Mouse (Mus musculus) cerebellum, postnatal 4 days (tissue): ENCODE results near the gene Olfr1346.
"Not testable (repeated sequence)": the region's sequence is repeated elsewhere in the genome, so short reads cannot be mapped to it uniquely, and the experiment has no call there.

ENCODE experiments used
- DNase-seq, 2 experiments: peaks; one replicate each; pipeline ENCODE4 v3.0.0; 2022; ENCODE audit warnings: low spot score in 2 of 2, mixed read lengths in 1 of 2

The Olfr1346 gene

DNA sequence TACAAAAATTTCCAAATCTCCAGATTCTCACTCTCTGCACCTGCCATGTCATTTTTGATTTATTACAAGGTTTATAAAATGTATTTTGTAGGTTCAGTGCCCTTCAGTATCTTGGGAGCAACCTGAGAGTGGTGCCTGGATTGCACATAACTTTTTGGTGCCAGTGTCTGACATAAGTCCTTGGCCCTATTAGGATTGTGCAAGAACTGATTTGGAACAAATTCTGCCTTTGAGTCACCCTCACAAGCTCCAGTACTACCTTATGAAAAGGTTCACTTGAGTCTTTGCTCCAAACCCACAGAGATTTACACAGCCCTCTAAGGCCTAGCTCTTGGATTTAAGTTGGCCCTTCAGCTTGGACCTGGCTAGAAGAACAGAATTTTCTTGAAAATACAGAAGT, at the start of gene Olfr1346:
Olfr1346 (plus strand) TSS at position 151 of the 400 bp plus-strand sequence.
- DNase-seq: no peak

DNA sequence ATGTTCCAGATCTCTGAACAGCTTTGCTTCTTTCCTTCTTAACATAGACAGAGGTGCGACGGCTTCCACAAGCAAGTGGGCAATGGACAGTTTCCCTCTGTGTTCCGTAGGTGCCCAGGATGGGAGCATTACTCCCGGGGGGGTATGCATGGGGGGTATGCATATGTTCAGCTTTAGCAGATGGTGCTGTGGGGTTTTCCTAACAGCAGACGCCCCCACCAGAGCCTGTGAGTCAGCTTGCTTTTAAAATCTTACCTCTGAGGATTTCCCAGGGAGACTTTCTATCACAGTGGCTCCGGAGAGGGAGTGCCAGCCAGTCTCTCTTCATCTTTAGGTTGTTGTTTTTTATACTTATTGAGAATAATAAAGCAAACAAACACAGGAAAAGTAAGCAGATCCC, 47.0 kb upstream of the Olfr1346 start:
- no peak for DNase-seq

DNA sequence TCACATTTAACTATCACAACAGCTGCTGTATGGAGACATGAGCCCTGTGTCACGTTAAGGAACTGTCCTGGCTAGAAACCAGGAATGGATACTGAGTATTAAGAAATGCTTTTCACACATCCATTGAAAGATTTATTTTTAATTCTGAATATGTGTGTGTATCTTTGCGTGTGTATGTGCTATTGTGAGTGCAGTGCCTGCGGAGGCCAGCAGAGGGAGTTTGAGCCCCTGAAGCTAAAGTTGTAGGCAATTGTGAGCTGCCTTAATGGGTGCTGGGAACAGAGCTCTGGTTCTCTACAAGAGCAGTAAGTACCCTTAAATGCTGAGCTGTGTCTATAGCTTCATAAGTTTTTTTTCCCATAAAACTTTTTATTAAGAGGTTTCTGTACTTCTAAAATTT, 37.5 kb upstream of the Olfr1346 start:
- no peak for DNase-seq

DNA sequence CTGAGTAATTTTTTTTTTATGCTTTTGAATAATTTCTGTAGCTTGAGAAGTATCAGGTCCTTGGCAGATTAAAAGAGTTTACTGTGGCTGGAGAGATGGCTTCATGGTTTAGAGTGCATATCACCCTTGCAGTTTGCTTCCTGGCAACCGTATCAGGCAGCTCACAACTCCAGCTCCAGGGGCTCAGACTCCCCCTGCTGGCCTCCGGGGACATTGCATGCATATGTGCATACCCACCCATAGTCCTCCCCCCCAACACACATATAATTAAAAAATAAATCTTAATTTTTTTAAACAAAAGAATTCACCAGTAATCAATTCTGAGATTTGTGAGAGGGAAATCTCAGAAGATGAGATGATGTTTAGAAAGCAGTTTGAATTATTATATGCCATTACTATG, 36.6 kb upstream of the Olfr1346 start:
- DNase-seq: no peak

DNA sequence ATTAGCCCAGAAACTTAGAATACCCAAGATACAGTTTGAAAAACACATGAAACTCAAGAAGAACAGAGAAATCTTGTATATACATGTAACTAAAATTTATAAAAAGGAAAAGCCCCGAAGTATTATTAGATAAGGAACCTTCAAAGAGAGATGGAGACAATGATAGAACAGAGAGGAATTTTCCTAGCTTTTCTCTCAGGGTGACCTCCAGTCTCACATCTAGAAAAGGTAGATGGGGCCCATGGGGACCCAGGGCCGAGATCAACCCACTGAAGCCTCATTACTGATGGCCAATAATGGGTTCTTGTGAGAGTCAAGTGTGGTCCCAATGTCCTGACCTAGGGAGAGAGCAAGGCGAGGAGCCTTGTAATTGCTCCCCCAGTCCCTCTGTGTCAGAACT, 28.5 kb upstream of the Olfr1346 start, which contains the start of gene Olfr1344:
Olfr1344 (plus strand) TSS at position 301 of the 400 bp plus-strand sequence.
- no peak for DNase-seq

DNA sequence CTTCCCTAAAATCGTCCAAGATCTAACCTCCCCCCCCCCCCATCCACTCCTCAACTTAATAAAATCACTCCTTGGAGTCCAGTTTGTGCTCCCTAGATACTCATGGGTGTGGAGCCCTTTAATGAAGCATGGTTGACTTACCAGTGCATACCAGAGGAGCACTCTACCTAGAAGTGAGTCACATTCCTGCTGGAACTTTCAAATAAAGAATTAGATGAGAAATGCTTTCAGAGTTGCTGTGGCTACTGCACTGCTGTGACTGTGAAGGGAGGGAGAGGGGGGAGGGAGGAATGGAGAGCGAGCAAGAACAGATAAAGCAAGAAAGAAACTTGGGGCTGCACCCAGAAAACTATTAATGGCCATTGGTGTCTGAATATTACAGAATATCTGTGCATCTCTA, 25.7 kb upstream of the Olfr1346 start:
- DNase-seq: no peak

DNA sequence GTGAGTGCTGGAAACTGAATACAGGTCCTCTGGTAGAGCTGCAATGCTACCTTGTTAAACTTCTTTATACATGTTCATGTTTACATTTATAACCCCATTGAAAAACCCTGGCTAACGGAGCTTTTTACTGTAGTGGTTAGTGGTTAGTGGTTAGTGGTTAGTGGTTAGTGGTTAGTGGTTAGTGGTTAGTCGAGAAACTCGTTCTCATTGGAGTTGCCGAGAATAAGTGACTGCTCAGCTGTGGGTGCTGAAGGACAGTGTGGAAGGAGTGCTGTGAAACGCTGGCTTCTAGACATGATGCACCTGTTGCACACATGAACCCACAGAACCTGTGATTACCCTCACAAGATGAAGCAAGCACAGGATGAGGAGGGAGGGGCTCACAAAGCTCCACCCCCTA, 19.1 kb upstream of the Olfr1346 start:
- DNase-seq: no peak

- no peak for DNase-seq
These were observed 11.0 kb upstream of the Olfr1346 start, which contains the start of gene Olfr1336 for GRCm38 (mm10) chr7:6455868-6456267. Gene Olfr1336, plus strand, starts transcription at chr7:6456168.

- no peak for DNase-seq
These were observed 10.5 kb upstream of the Olfr1346 start for GRCm38 (mm10) chr7:6456399-6456798.

DNA sequence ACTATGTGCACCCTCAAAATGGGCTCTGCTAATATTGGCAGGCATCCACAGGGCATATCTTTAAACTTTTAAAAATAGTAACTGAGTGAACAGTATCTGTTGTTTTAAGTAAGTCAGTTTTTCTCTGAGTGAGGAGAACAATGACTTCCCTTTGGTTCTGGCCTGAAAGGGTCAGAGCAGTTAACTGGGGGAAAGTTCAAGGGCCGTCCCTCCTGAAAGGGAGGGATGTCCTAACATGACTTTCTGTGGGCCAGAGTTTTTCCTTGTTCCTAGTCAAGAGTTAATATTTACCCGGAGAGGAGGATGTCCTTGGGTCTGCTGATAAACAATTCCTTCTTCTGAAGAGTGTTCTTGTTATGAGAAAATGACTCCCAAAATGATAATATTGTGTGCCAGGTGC, 10.7 kb downstream of the Olfr1346 start:
- not testable (repeated sequence) for DNase-seq

GRCm38 (mm10) chr7:6486841-6487240, 19.9 kb downstream of the Olfr1346 start, which contains the start of gene Olfr5:
Gene Olfr5, minus strand, starts transcription at chr7:6486941.
- no peak for DNase-seq

GRCm38 (mm10) chr7:6499655-6500054, 32.8 kb downstream of the Olfr1346 start, which contains the start of gene Olfr1347:
Gene Olfr1347, minus strand, starts transcription at chr7:6499755.
- no peak for DNase-seq

DNA sequence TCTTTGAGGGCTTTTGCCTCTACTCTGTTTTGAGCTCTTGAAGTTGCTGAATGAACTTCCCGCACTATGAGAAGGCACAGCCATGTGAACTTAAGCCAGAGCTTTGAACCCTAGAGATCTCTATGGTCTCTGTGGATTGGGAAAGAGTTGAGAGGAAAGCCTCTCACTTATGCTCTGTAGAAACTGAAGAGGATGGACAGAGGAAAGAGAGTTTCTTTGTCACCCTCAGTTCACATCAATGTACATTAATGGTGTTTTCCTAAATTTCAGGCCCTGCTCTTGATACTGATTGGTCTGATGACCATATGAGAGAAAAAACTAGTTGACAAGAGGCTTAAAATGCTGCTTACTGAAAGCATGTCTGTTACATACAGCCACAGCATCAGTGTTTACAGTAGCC, 41.7 kb downstream of the Olfr1346 start, which contains the start of gene Olfr1348:
Olfr1348 (minus strand) TSS at position 101 of the 400 bp plus-strand sequence.
- DNase-seq: no peak

DNA sequence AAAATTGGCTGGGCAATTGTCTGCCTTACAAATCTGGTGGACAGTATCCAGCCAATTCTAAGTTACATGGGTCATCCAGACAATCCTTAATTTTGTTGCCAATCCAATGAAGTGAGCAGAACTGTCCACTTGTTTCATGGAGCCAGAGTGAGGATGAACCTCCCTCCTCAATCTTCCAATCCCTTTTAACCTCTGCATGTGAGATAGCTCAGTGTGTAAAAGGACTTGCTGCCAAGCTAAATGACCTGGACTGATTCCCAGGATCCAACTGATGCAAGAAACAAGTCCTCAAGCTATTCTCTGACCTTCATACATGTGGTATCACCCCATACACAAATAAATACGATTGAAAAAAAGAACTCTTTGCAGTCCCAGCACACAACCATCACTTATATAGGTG, 54.8 kb downstream of the Olfr1346 start:
- no peak for DNase-seq

- DNase-seq: no peak
These were observed 55.9 kb downstream of the Olfr1346 start, which contains the start of gene Olfr1349 for GRCm38 (mm10) chr7:6522850-6523249. Gene Olfr1349, minus strand, starts transcription at chr7:6522950.

DNA sequence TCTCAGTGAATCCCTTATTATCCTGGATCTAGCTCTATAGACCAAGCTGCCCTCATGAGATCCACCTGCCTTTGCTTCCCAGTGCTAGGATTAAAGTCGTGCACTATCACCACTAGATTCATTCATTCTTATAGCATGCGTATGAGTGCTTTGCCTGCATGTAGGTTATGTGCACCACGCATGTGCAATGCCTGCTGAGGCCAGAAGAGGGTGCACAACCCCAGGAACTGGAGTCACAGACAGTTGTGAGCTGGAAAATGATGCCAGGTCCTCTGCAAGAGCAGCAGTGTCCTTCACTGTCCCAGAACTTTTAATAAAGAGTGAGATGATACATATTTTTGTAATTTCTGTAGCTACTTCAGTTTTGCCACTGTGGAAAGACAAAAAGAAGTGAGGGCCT, 58.1 kb downstream of the Olfr1346 start:
- DNase-seq: peak in 1 of 2 experiments; percentile 3

GRCm38 (mm10) chr7:6526141-6526540, 59.2 kb downstream of the Olfr1346 start:
- DNase-seq: peak in 1 of 2 experiments; percentile 16
